Mouse (Mus musculus) embryonic facial prominence, embryonic 11.5 days (tissue): Measurements from ENCODE around the gene Nsa2. TPM values are rescaled to one million over a fixed set of nuclear protein-coding genes. Genes with fewer than 3 reads are reported as not detected.

Experiments used
- ATAC-seq: fragments of 200-750 bp; cut with Nextera tagmentation; replicated peaks from 2 replicates; pipeline ENCODE4 v1.8.0; 2017; ENCODE audit warnings: low read depth; ENCODE audit not compliant: insufficient number of reproducible peaks, low FRiP score, low TSS enrichment
- DNase-seq: peaks from one replicate; pipeline ENCODE4 v3.0.0-alpha.2; 2015; ENCODE audit warnings: low spot score
- H3K27ac ChIP-seq: fragments of 300-500 bp; sonication (generic); replicated peaks from 2 replicates; pipeline ENCODE4 v1.5.1; 2014; ENCODE audit warnings: mild to moderate bottlenecking, low read depth, low read length, control low read depth
- H3K27me3 ChIP-seq: fragments of 300-500 bp; sonication (generic); 2 replicates; pipeline ENCODE4 v1.6.1; 2014; ENCODE audit warnings: mild to moderate bottlenecking, low read length, moderate library complexity, mixed read lengths; ENCODE audit not compliant: control insufficient read depth, insufficient read depth
- H3K36me3 ChIP-seq: fragments of 300-500 bp; sonication (generic); replicated peaks from 2 replicates; pipeline ENCODE4 v1.6.1; 2014; ENCODE audit warnings: low read depth, mild to moderate bottlenecking, low read length, moderate library complexity, mixed read lengths; ENCODE audit not compliant: control insufficient read depth, insufficient read depth
- H3K4me1 ChIP-seq: fragments of 300-500 bp; sonication (generic); 2 replicates; pipeline ENCODE4 v1.6.1; 2014; ENCODE audit warnings: low read length, mixed read lengths; ENCODE audit not compliant: control insufficient read depth, insufficient read depth
- H3K4me2 ChIP-seq: fragments of 300-500 bp; sonication (generic); 2 replicates; pipeline ENCODE4 v1.6.1; 2014; ENCODE audit warnings: low read depth, mild to moderate bottlenecking, control low read depth, low read length, moderate library complexity
- H3K4me3 ChIP-seq: fragments of 300-500 bp; sonication (generic); 2 replicates; pipeline ENCODE4 v1.5.1; 2014; ENCODE audit warnings: low read depth, low read length, control low read depth
- H3K9ac ChIP-seq: fragments of 300-500 bp; sonication (generic); replicated peaks from 2 replicates; pipeline ENCODE4 v1.6.1; 2014; ENCODE audit warnings: mild to moderate bottlenecking, control low read depth, low read length
- H3K9me3 ChIP-seq: fragments of 300-500 bp; sonication (generic); replicated peaks from 2 replicates; pipeline ENCODE4 v1.6.1; 2016; ENCODE audit warnings: mild to moderate bottlenecking, low read length, inconsistent platforms, mixed read lengths; ENCODE audit not compliant: control insufficient read depth
- WGBS: fragments of 180-500 bp; shearing (Covaris S2); extraction: QIAGEN DNeasy Blood & Tissue Kit; methylation state at CpG from one replicate; pipeline ENCODE4 v1.1.7; 2014; 5-methylcytosine and 5-hydroxymethylcytosine counted together
- polyA plus RNA-seq: library from polyadenylated mRNA; unstranded; fragments of >200 nt; fragmentation: Nextera tagmentation; extraction: Ambion mirVana; gene quantifications from 2 replicates; pipeline ENCODE4 v1.2.1, GENCODE M21; 2014

The Nsa2 gene
- polyA plus RNA-seq, 1 experiment from 2014 or later, result 84.7 TPM

DNA sequence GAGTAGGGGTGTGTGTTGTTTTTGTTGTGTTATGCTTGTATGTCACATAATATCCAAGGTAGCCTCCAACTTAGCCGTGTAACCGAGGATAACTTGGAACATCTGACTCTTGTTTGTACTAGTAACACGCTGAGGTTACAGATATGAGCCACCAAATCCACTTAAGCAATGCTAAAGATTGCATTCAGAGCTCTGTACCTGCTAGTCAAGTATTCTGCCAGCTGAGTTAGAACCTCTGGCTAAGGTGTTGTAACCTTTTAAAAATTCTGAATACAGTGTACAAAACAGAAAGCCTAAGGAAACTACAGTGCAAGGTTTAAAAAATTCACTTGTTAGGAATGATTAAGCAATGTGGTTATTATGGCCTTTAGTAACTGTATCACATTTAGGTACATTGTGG, 57.1 kb downstream of the Nsa2 start:
- H3K27ac ChIP-seq, result no peak overlapping the region
- no peaks in the 10 kb centered on the region for H3K9me3 ChIP-seq
- DNase-seq (no peak), ATAC-seq (no peak)
- H3K4me3 ChIP-seq, result no peak overlapping the region
- H3K9ac ChIP-seq, result no peak overlapping the region
- WGBS, result 76% methylated on average over 3 of the region's 3 CpGs
- no peaks in the 10 kb centered on the region for H3K4me1 ChIP-seq
- H3K36me3 ChIP-seq, result no peaks in the 10 kb centered on the region
- H3K4me2 ChIP-seq, result no peak overlapping the region
- H3K27me3 ChIP-seq, result no peaks in the 10 kb centered on the region

DNA sequence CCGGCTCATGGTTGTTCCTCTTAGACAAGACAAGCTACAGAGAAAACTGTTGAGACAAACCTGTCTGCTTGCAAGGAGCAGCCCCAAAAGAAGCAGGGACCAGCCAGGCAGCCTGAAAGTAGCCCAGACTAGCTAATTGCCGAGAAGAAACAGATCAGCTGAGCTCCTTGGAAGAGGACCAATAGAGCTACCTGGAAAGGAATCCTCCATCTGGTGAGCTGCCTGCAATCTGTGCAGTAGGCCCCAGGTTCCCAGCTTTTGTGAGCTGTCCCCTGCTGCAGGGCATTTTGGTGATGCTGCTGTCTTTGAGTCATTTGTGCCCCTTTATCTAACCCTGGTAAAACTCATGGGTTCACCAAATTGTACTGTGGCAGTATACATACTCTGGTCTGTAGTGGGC, 57.5 kb downstream of the Nsa2 start:
- WGBS, result 80% methylated on average over 2 of the region's 2 CpGs
- Histone ChIP-seq H3K9me3 (no peaks in the 10 kb centered on the region), H3K4me2 (no peak overlapping the region), H3K4me1 (no peaks in the 10 kb centered on the region), H3K36me3 (no peaks in the 10 kb centered on the region), H3K4me3 (no peak overlapping the region), H3K9ac (no peak overlapping the region), H3K27me3 (no peaks in the 10 kb centered on the region), H3K27ac (no peak overlapping the region)
- no peak for ATAC-seq
- no peak for DNase-seq

Other genes with a start within 250 kb of the Nsa2 start
- 0.07 and 0.10 TPM in 2 replicates for gene Gcnt4, start 213.2 kb downstream of the Nsa2 start, polyA plus RNA-seq
- gene 1700029F12Rik, start 103.6 kb downstream of the Nsa2 start, polyA plus RNA-seq, result not detected in 2 replicates
- 8.9 and 9.1 TPM in 2 replicates for gene Fam169a, start 70.7 kb downstream of the Nsa2 start, polyA plus RNA-seq
- gene Gm6169, start 38.7 kb downstream of the Nsa2 start, polyA plus RNA-seq, result 0.42 and 1.4 TPM in 2 replicates
- gene Gfm2, start within 50 bp of the Nsa2 start, polyA plus RNA-seq, result 30.2 and 32.0 TPM in 2 replicates
- 25.9 and 28.3 TPM in 2 replicates for gene Hexb, start 60.4 kb upstream of the Nsa2 start, polyA plus RNA-seq
- 8.3 and 10.5 TPM in 2 replicates for gene Enc1, start 103.2 kb upstream of the Nsa2 start, polyA plus RNA-seq